Mouse (Mus musculus) myocyte (in vitro differentiated cells): ENCODE results near the gene Nav3.

Experiments used
- CEBPB ChIP-seq: IDR thresholded peaks from 2 replicates; pipeline ENCODE4 v1.6.1; 2011; ENCODE audit warnings: mild to moderate bottlenecking, moderate library complexity; ENCODE audit not compliant: poor library complexity, insufficient read depth, severe bottlenecking
- E2F4 ChIP-seq: IDR thresholded peaks from one replicate; pipeline ENCODE4 v1.6.1; 2011; ENCODE audit warnings: mild to moderate bottlenecking, control low read depth, moderate library complexity; ENCODE audit not compliant: insufficient read depth
- MAX ChIP-seq: IDR thresholded peaks from one replicate; pipeline ENCODE4 v1.6.1; 2011; ENCODE audit warnings: low read depth, mild to moderate bottlenecking, control low read depth
- MYOD1 ChIP-seq, 3 experiments: IDR thresholded peaks; one replicate each; pipeline ENCODE4 v1.6.1; 2011; ENCODE audit warnings: control low read depth in 2 of 3, low read depth in 2 of 3, mild to moderate bottlenecking in 2 of 3, moderate library complexity in 1 of 3; ENCODE audit not compliant: insufficient read length in 2 of 3, control insufficient read depth in 1 of 3
- MYOG ChIP-seq, 3 experiments: IDR thresholded peaks; one replicate each; pipeline ENCODE4 v1.6.1; 2011; ENCODE audit warnings: control low read depth in 2 of 3, low read depth in 2 of 3, mild to moderate bottlenecking in 2 of 3; ENCODE audit not compliant: insufficient read length in 2 of 3, control insufficient read depth in 1 of 3, insufficient read depth in 1 of 3
- POLR2A ChIP-seq: IDR thresholded peaks from one replicate; pipeline ENCODE4 v1.6.1; 2011; ENCODE audit warnings: low read depth, mild to moderate bottlenecking, control low read depth, moderate library complexity; ENCODE audit not compliant: insufficient read length
- REST ChIP-seq: IDR thresholded peaks from one replicate; pipeline ENCODE4 v1.6.1; 2011; ENCODE audit warnings: mild to moderate bottlenecking, control low read depth, moderate library complexity; ENCODE audit not compliant: insufficient read depth, insufficient read length
- TCF12 ChIP-seq: IDR thresholded peaks from one replicate; pipeline ENCODE4 v1.6.1; 2011; ENCODE audit warnings: mild to moderate bottlenecking, control low read depth; ENCODE audit not compliant: poor library complexity, insufficient read depth, severe bottlenecking
- USF1 ChIP-seq: IDR thresholded peaks from one replicate; pipeline ENCODE4 v1.6.1; 2011; ENCODE audit warnings: low read depth, mild to moderate bottlenecking, control low read depth, moderate library complexity

- TF ChIP-seq REST (no peak), USF1 (no peak), POLR2A (no peak), MYOD1 (IDR thresholded peaks at IDR 0.05; ENCODE audit: control insufficient read depth in 1 of 3, insufficient read length in 2 of 3, low read depth in 2 of 3) (no peak), E2F4 (no peak), MYOG (IDR thresholded peaks at IDR 0.05; ENCODE audit: control insufficient read depth in 1 of 3, insufficient read depth in 1 of 3, insufficient read length in 2 of 3, low read depth in 2 of 3) (no peak), MAX (no peak), TCF12 (no peak), CEBPB (no peak)
These were observed 263.1 kb downstream of the Nav3 start for GRCm38 (mm10) chr10:110192881-110193280.
